Mouse (Mus musculus) testis, adult 2 months (tissue): ENCODE data around the gene Ephb4.

ENCODE experiments used
- CTCF ChIP-seq: fragments of 200-500 bp; IDR thresholded peaks from 2 replicates; pipeline ENCODE4 v1.5.1; 2012; ENCODE audit warnings: low read depth, mild to moderate bottlenecking, inconsistent platforms, low read length, moderate library complexity; ENCODE audit not compliant: control insufficient read depth, insufficient read depth, insufficient replicate concordance
- POLR2A ChIP-seq: fragments of 200-500 bp; IDR thresholded peaks from 2 replicates; pipeline ENCODE4 v1.6.1; 2012; ENCODE audit warnings: low read depth, mild to moderate bottlenecking, inconsistent platforms, low read length, moderate library complexity; ENCODE audit not compliant: control insufficient read depth

DNA sequence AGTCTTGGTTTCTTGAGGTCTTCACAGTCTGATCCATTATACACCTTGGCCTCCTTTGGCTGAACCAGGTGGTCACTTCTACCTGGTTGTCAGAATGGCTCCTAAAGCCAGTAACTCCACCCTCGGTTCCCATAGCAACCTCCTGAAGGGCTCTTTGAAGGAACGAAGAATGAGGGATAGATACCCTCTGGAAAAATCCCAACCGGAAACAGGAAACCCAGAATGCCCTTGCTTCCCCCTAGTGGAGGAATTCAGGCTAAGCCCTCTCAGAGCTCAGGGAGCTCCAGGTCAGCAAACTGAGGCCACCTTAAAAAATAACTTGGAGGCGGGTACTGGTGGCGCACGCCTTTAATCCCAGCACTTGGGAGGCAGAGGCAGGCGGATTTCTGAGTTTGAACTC is 26.3 kb downstream of the Ephb4 start:
- TF ChIP-seq CTCF = no peak
- TF ChIP-seq POLR2A = no peak
